Mouse (Mus musculus) ES-E14 (cell line): ENCODE measurements at regions not wholly inside any gene's neighbourhood (a gene's known extent, or its start where the extent isn't known, plus 50 kb on each side); places are given as distances from the start of the nearest gene placed in this dataset.

ENCODE experiments used
- HCFC1 ChIP-seq: IDR thresholded peaks from 2 replicates; pipeline ENCODE4 v1.6.1; 2012; ENCODE audit warnings: low read length, inconsistent platforms, borderline replicate concordance; ENCODE audit not compliant: insufficient read depth
- MAFK ChIP-seq: IDR thresholded peaks from 2 replicates; pipeline ENCODE4 v1.6.1; 2014; ENCODE audit warnings: mild to moderate bottlenecking, low read depth, low read length, inconsistent platforms; ENCODE audit not compliant: insufficient read depth
- ZC3H11A ChIP-seq: IDR thresholded peaks from 2 replicates; pipeline ENCODE4 v1.6.1; 2012; ENCODE audit warnings: low read depth, mild to moderate bottlenecking, inconsistent platforms, low read length, borderline replicate concordance
- ZNF384 ChIP-seq: IDR thresholded peaks from 2 replicates; pipeline ENCODE4 v1.6.1; 2012; ENCODE audit warnings: low read depth, low read length, inconsistent platforms

GRCm38 (mm10) chr4:11883295-11883694 is 97.8 kb downstream of the Gm10604 start:
- TF ChIP-seq ZNF384 (no peak), ZC3H11A (no peak), HCFC1 (no peak), MAFK (no peak)
